Mouse (Mus musculus) intestine, embryonic 14.5 days (tissue): ENCODE measurements around the gene Serinc5. TPM values are rescaled to one million over a fixed set of nuclear protein-coding genes. Genes with fewer than 3 reads are reported as not detected.
"Not testable (repeated sequence)": the region's sequence is repeated elsewhere in the genome, so short reads cannot be mapped to it uniquely, and the experiment has no call there.

Source experiments
- ATAC-seq: fragments of 200-750 bp; cut with Nextera tagmentation; replicated peaks from 2 replicates; pipeline ENCODE4 v1.8.0; 2017; ENCODE audit warnings: low read depth, moderate number of reproducible peaks, moderate TSS enrichment, moderate library complexity; ENCODE audit not compliant: low FRiP score, low TSS enrichment
- DNase-seq: peaks from one replicate; pipeline ENCODE4 v3.0.0-alpha.2; 2018; ENCODE audit warnings: low spot score
- H3K27ac ChIP-seq: fragments of 300-500 bp; sonication (generic); 2 replicates; pipeline ENCODE4 v1.5.1; 2014; ENCODE audit warnings: low read depth, mild to moderate bottlenecking, control low read depth
- H3K27me3 ChIP-seq: fragments of 300-500 bp; sonication (generic); replicated peaks from 2 replicates; pipeline ENCODE4 v1.6.1; 2014; ENCODE audit warnings: low read length, control low read depth; ENCODE audit not compliant: control insufficient read depth, insufficient read depth
- H3K36me3 ChIP-seq: fragments of 300-500 bp; sonication (generic); 2 replicates; pipeline ENCODE4 v1.6.1; 2014; ENCODE audit warnings: low read length, control low read depth; ENCODE audit not compliant: control insufficient read depth, insufficient read depth
- H3K4me1 ChIP-seq: fragments of 300-500 bp; sonication (generic); replicated peaks from 2 replicates; pipeline ENCODE4 v1.6.1; 2014; ENCODE audit warnings: low read length, control low read depth, mixed read lengths; ENCODE audit not compliant: control insufficient read depth, insufficient read depth
- H3K4me2 ChIP-seq: fragments of 300-500 bp; sonication (generic); 2 replicates; pipeline ENCODE4 v1.6.1; 2014; ENCODE audit warnings: low read length
- H3K4me3 ChIP-seq: fragments of 300-500 bp; sonication (generic); 2 replicates; pipeline ENCODE4 v1.5.1; 2014; ENCODE audit warnings: low read depth, low read length, control low read depth, mixed read lengths
- H3K9ac ChIP-seq: fragments of 300-500 bp; sonication (generic); 2 replicates; pipeline ENCODE4 v1.6.1; 2014; ENCODE audit warnings: mild to moderate bottlenecking, low read length
- H3K9me3 ChIP-seq: fragments of 300-500 bp; sonication (generic); 2 replicates; pipeline ENCODE4 v1.6.1; 2016; ENCODE audit warnings: low read length, control low read depth; ENCODE audit not compliant: control insufficient read depth
- WGBS: fragments of 180-500 bp; shearing (Covaris S2); extraction: QIAGEN DNeasy Blood & Tissue Kit; methylation state at CpG from one replicate; pipeline ENCODE4 v1.1.7; 2014; 5-methylcytosine and 5-hydroxymethylcytosine counted together
- polyA plus RNA-seq: library from polyadenylated mRNA; unstranded; fragments of >200 nt; fragmentation: Nextera tagmentation; extraction: Ambion mirVana; gene quantifications from 2 replicates; pipeline ENCODE4 v1.2.1, GENCODE M21; 2014

Serinc5 gene
- polyA plus RNA-seq, 1 experiment from 2014 or later: 24.9 TPM

DNA sequence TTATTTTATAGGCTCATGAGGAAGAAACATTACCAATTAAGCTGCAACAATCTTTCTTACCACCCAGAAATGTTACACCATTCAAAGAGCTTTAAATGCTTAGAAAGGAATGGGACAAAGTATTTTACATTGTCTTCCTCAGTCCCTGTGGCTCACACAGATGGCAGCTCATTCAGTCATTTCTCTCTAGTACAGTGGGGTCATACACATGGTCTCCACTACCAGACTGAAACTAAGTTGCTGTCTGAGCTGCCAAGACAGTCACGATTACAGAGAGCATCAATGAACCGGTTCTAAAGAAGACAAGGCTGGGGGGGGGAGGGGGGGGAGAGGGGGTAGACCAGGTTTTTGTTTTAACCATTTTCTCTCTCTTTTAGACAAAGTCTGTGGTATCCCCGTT is 19.7 kb upstream of the Serinc5 start:
- H3K9me3 ChIP-seq: no peaks in the 10 kb centered on the region
- ATAC-seq (no peak), DNase-seq (no peak)
- no peak overlapping the region for H3K27ac ChIP-seq
- H3K4me1 ChIP-seq: peaks cover 55% of the 10 kb centered on the region
- no peak overlapping the region for H3K4me3 ChIP-seq
- no peaks in the 10 kb centered on the region for H3K36me3 ChIP-seq
- no peak overlapping the region for H3K9ac ChIP-seq
- H3K4me2 ChIP-seq: no peak overlapping the region
- H3K27me3 ChIP-seq: no peaks in the 10 kb centered on the region
- WGBS: 53% methylated on average over 3 of the region's 3 CpGs

DNA sequence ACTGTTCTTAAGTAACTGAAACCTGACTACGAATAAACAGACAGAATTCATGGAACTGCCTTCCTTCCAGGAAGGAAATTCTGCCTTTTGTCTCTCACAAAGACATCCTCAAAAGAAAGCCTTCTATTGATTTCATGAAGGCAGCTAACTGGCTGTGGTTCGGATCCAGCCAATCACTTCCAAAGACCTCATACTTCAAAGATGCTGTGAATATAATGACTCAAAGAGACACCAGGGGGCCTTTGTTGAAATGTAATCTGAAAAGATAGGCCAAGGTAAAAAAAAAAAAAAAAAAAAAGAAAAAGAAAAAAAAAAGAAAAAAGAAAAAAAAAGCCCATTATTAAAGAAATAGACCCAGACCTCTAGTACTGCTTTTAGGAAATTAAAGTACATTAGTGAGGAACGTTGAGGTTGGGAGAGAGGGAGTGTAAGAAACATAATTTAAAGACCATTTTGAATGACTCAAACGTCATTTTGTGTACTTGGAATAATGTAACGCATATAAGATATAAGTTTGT is 18.6 kb upstream of the Serinc5 start:
- H3K4me3 ChIP-seq: no peak overlapping the region
- no peak overlapping the region for H3K9ac ChIP-seq
- 50% methylated on average over 5 of the region's 5 CpGs for WGBS
- H3K27ac ChIP-seq: peak overlapping the region; percentile 81
- 0 out of 2 replicates have a peak overlapping the region, but pooled peaks have one; percentile 18 for H3K4me2 ChIP-seq
- peak; percentile 44 for DNase-seq
- no peak for ATAC-seq
- no peaks in the 10 kb centered on the region for H3K9me3 ChIP-seq
- H3K4me1 ChIP-seq: peaks cover 55% of the 10 kb centered on the region
- no peaks in the 10 kb centered on the region for H3K36me3 ChIP-seq
- H3K27me3 ChIP-seq: no peaks in the 10 kb centered on the region

DNA sequence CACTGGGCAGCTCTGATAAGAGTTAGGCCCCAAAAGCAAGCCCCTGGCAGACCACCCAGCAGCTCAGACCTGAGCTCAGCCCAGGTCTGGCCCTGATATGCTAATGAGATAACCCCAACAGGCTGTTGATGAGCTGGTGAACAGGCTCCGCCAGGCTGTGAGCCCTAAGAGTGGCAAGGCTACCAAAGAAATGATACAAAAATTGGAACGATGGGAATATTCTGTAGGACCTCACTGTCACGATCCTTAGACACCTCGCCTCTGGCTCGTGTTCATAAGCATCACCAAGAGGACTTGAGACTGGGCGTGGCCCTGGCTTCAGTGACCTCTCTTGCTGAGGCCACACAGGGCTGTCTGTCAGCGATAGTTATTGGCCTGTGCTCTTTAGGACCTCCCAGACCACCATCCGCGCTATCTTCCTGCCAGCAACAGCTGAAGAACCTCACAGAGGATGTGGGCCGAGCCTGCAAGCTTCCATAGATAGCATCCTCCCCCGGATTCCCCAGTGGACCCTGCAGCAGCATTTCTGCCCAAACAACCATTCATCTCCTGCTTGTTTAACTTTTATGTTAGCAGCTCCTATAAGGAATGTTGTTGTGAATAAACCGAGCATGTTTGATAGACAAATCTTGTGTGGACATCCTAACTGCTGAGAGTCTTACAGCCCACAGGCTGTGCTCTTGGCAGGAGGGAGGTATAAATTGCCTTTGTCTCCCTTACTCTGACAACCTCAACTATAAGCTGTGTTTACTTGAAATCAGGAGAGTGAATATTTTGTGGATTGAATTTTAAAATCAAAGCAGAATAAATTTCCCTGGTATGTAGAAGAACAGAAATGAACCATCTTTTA is 17.9 kb upstream of the Serinc5 start:
- Histone ChIP-seq H3K36me3 (no peaks in the 10 kb centered on the region), H3K9ac (no peak overlapping the region), H3K4me2 (peak overlapping the region; percentile 18; the same call in 1 of the 2 replicates), H3K9me3 (no peaks in the 10 kb centered on the region), H3K4me1 (peaks cover 48% of the 10 kb centered on the region), H3K4me3 (no peak overlapping the region), H3K27me3 (no peaks in the 10 kb centered on the region), H3K27ac (peak overlapping the region; percentile 81)
- 14% methylated on average over 12 of the region's 12 CpGs for WGBS
- DNase-seq (peak; percentile 75), ATAC-seq (peak; percentile 80; the same call in 1 of the 2 replicates)

DNA sequence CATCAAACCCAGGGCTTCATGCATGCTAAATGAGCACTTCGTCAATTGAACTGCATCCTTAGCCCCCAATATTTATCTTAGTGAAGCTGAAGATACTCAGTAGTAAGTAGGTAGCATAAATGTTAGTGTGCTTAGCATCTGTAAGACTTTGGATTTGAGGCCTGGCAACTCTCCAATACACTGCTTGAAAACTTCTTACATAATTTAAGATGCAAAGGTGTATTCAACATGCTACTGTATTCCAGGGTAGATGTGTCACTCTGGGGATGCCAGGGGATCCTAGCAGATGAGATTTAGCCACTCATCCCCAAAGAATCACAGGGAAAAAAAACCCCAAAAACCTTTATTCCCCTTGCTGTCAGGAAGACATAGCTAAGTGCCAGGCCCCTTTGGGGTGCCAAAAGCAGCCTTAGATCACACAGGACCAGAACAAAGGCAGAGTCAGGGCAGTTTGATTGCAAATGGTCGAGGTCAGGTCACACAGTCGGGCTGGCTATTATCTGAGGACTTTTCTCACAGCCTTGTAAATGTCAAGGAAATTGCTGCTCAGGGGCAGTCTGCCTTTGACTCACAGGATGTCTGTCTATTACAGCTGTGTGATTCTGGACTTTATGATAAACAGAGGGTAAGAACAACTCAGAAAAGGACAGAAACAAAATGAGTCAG is 17.0 kb upstream of the Serinc5 start:
- Histone ChIP-seq H3K4me2 (no peak overlapping the region), H3K4me1 (peaks cover 41% of the 10 kb centered on the region), H3K27me3 (no peaks in the 10 kb centered on the region), H3K27ac (peak overlapping the region; percentile 81), H3K9me3 (no peaks in the 10 kb centered on the region), H3K4me3 (no peak overlapping the region), H3K9ac (no peak overlapping the region), H3K36me3 (no peaks in the 10 kb centered on the region)
- DNase-seq (no peak), ATAC-seq (no peak)
- 12% methylated on average over 3 of the region's 3 CpGs for WGBS

DNA sequence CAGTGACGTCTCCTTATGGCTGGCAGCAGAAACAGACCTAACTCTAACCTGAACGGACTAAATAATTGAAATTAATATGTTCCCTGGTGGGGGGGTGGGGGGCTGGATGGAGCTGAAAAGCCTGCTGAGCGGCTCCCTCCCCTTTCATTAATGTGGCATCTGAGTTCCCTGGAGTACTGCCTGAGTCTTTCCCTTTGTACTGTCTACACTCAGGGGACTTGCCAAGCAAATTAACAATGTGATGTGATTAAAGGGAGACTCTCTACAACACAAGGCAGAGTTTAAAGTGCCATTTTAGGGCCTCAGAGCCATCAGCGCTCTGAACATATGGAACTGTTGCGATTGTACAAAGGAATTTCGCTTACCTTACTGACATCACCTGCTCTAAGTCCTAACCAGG is 16.4 kb upstream of the Serinc5 start:
- ATAC-seq (no peak), DNase-seq (no peak)
- Histone ChIP-seq H3K27me3 (no peaks in the 10 kb centered on the region), H3K4me1 (peaks cover 35% of the 10 kb centered on the region), H3K9ac (no peak overlapping the region), H3K4me3 (no peak overlapping the region), H3K27ac (peak overlapping the region; percentile 81), H3K9me3 (no peaks in the 10 kb centered on the region), H3K36me3 (no peaks in the 10 kb centered on the region), H3K4me2 (no peak overlapping the region)
- 40% methylated on average over 6 of the region's 6 CpGs for WGBS

DNA sequence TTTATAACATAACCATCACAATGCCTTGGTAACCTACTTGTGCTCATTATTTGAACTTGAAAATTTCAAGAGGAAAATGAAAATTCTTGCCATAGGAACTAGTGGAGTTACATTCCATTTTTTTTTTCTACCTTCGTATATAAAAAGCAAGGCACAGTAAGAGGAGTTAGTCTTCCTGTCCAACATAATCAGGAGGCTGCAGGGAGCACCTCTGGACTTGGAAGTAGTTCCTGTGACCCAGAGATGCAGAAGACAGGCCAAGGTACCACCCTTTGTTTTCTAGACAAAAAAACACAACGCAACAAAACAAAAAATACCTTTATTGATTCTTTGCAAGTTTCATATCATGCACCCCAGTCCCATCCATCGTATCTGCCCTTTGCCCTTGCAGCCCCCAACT is 16.0 kb upstream of the Serinc5 start:
- no peak overlapping the region for H3K4me2 ChIP-seq
- H3K27me3 ChIP-seq: no peaks in the 10 kb centered on the region
- no peak overlapping the region for H3K4me3 ChIP-seq
- no peaks in the 10 kb centered on the region for H3K36me3 ChIP-seq
- no peak overlapping the region for H3K27ac ChIP-seq
- DNase-seq (no peak), ATAC-seq (no peak)
- H3K4me1 ChIP-seq: peaks cover 35% of the 10 kb centered on the region
- H3K9ac ChIP-seq: no peak overlapping the region
- WGBS: 78% methylated on average over 3 of the region's 3 CpGs
- no peaks in the 10 kb centered on the region for H3K9me3 ChIP-seq

DNA sequence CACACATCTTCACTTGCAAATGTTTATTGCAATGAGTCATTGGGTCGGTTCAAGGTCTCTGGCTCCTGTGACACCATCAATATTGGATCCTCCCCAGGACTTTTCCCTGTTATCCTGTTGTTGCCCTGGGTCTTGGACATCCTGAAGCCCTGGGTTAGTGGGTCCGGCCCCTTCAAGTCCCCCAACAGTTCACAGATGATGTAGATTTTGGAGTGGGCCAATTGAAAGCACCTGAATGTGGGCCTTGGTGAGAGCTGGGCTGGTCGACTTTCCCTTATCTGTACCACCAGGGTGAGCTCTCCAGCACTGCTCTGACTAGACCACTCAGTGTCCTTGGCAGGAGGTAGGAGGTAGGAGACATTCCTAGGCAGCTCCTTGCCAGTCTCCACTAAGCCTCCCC is 15.5 kb upstream of the Serinc5 start:
- Histone ChIP-seq H3K4me1 (peaks cover 35% of the 10 kb centered on the region), H3K4me2 (no peak overlapping the region), H3K36me3 (no peaks in the 10 kb centered on the region), H3K4me3 (no peak overlapping the region), H3K9me3 (no peaks in the 10 kb centered on the region), H3K9ac (no peak overlapping the region), H3K27me3 (no peaks in the 10 kb centered on the region), H3K27ac (no peak overlapping the region)
- ATAC-seq (no peak), DNase-seq (peak; percentile 45)
- WGBS: 63% methylated on average over 3 of the region's 3 CpGs

DNA sequence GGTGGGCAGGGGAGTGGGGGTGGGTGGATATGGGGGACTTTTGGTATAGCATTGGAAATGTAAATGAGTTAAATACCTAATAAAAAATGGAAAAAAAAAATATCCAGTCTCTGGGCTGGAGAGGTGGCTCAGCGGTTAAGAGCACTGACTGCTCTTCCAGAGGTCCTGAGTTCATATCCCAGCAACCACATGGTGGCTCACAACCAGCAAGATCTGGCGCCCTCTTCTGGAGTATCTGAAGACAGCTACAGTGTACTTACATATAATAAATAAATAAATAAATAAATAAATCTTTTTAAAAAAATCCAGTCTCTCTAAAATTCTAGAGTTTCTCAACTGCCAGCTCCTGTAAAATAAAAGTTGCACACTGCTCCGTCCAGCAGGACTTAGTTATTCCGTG is 5.6 kb upstream of the Serinc5 start:
- ATAC-seq, H3K9ac ChIP-seq, H3K4me2 ChIP-seq, H3K27ac ChIP-seq, H3K4me3 ChIP-seq, H3K4me1 ChIP-seq, H3K27me3 ChIP-seq, H3K9me3 ChIP-seq, DNase-seq, H3K36me3 ChIP-seq: not testable (repeated sequence)
- WGBS: 83% methylated on average over 4 of the region's 4 CpGs
